Mouse (Mus musculus): ENCODE results near the gene Atg9b. TPM values are rescaled to one million over a fixed set of nuclear protein-coding genes. Genes with fewer than 3 reads are reported as not detected.

Atg9b gene
- 1.9 and 4.6 TPM in 2 replicates for polyA plus RNA-seq (2012; rRNA removed; ENCODE audit: low replicate concordance)

GRCm38 (mm10) chr5:24391864-24392263 lies at the start of gene Atg9b:
Atg9b (minus strand) TSS chr5:24392143.

GRCm38 (mm10) chr5:24423129-24424003 lies 31.4 kb upstream of the Atg9b start, which contains the start of the genes Cdk5 and Slc4a2:
Cdk5 (minus strand) TSS chr5:24423530.
Slc4a2 (plus strand) TSS chr5:24423837.

GRCm38 (mm10) chr5:24413042-24413693 lies 21.2 kb upstream of the Atg9b start, which contains the start of gene Asic3:
Asic3 (plus strand) TSS chr5:24413392.

GRCm38 (mm10) chr5:24393392-24393997 lies 1.6 kb upstream of the Atg9b start, which contains the start of gene Abcb8:
Abcb8 (plus strand) TSS chr5:24393663.

GRCm38 (mm10) chr5:24364508-24364907 lies 27.4 kb downstream of the Atg9b start, which contains the start of gene Nos3:
Nos3 (plus strand) TSS chr5:24364810.

GRCm38 (mm10) chr5:24351278-24351677 lies 40.7 kb downstream of the Atg9b start, which contains the start of gene Kcnh2:
Kcnh2 (minus strand) TSS chr5:24351604.

Other genes starting within 250 kb of the Atg9b start
- 6.8 and 11.5 TPM in 2 replicates for gene Nupl2, start 227.2 kb downstream of the Atg9b start, polyA plus RNA-seq (2012; rRNA removed; ENCODE audit: low replicate concordance)
- 37.6 and 114 TPM in 2 replicates for gene Kcnh2, start 40.5 kb downstream of the Atg9b start, polyA plus RNA-seq (2012; rRNA removed; ENCODE audit: low replicate concordance)
- 41.6 and 73.0 TPM in 2 replicates for gene Nos3, start 27.3 kb downstream of the Atg9b start, polyA plus RNA-seq (2012; rRNA removed; ENCODE audit: low replicate concordance)
- gene Abcb8, start 1.5 kb upstream of the Atg9b start, polyA plus RNA-seq (2012; rRNA removed; ENCODE audit: low replicate concordance), result 69.9 and 87.9 TPM in 2 replicates
- gene Asic3, start 21.2 kb upstream of the Atg9b start, polyA plus RNA-seq (2012; rRNA removed; ENCODE audit: low replicate concordance), result 0.64 and 0.75 TPM in 2 replicates
- gene Cdk5, start 31.4 kb upstream of the Atg9b start, polyA plus RNA-seq (2012; rRNA removed; ENCODE audit: low replicate concordance), result 87.6 and 100 TPM in 2 replicates
- gene Slc4a2, start 31.7 kb upstream of the Atg9b start, polyA plus RNA-seq (2012; rRNA removed; ENCODE audit: low replicate concordance), result 71.2 and 99.7 TPM in 2 replicates
- 257 and 263 TPM in 2 replicates for gene Fastk, start 53.1 kb upstream of the Atg9b start, polyA plus RNA-seq (2012; rRNA removed; ENCODE audit: low replicate concordance)
- 22.5 and 42.2 TPM in 2 replicates for gene Tmub1, start 55.7 kb upstream of the Atg9b start, polyA plus RNA-seq (2012; rRNA removed; ENCODE audit: low replicate concordance)
- gene Agap3, start 60.0 kb upstream of the Atg9b start, polyA plus RNA-seq (2012; rRNA removed; ENCODE audit: low replicate concordance), result 70.0 and 103 TPM in 2 replicates
- 0.03 and 0.12 TPM in 2 replicates for gene Gbx1, start 135.1 kb upstream of the Atg9b start, polyA plus RNA-seq (2012; rRNA removed; ENCODE audit: low replicate concordance)
- gene Asb10, start 148.8 kb upstream of the Atg9b start, polyA plus RNA-seq (2012; rRNA removed; ENCODE audit: low replicate concordance), result 0.86 and 2.5 TPM in 2 replicates
- 0.04 TPM in 1 of 2 replicates, not detected in the other for gene 4931409K22Rik, start 164.7 kb upstream of the Atg9b start, polyA plus RNA-seq (2012; rRNA removed; ENCODE audit: low replicate concordance)
- gene Abcf2, start 185.3 kb upstream of the Atg9b start, polyA plus RNA-seq (2012; rRNA removed; ENCODE audit: low replicate concordance), result 47.6 and 66.5 TPM in 2 replicates
- gene Chpf2, start 194.6 kb upstream of the Atg9b start, polyA plus RNA-seq (2012; rRNA removed; ENCODE audit: low replicate concordance), result 53.7 and 55.7 TPM in 2 replicates
- gene Smarcd3, start 232.3 kb upstream of the Atg9b start, polyA plus RNA-seq (2012; rRNA removed; ENCODE audit: low replicate concordance), result 20.1 and 43.3 TPM in 2 replicates

Data from subcutaneous adipose tissue, adult 2 months (tissue).